Mouse (Mus musculus): ENCODE measurements around the gene Cux1.

DNA sequence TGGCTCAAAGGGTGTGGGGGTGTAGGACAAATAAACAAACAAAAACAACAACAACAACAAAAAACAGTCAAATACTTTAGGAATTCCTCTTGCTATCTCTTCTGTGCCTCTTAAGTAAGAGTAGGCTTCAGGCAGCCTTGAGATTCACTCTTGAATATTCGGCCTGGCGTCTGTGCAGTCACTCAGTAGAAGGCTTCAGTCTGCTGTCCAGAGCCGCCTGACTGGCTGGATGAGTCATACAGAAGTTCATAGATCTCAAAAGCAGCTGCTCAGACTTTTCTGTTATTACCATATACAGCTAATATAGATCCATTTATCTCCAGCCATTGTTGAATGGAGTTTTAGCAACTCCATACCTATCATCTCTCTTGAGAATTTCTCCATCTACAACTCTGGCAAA lies 145.4 kb downstream of the Cux1 start:
- TF ChIP-seq POLR2A (IDR thresholded peaks at IDR 0.05; ENCODE audit: control insufficient read depth, extremely low read depth, insufficient read depth, low read length, poor library complexity) (no peak), CTCF (IDR thresholded peaks at IDR 0.05; ENCODE audit: borderline replicate concordance, control insufficient read depth, extremely low read depth, insufficient read depth, low read length, poor library complexity) (no peak)
